Comparison of ENCODE assay signal across 9 mouse cellular contexts in the genomic region with DNA sequence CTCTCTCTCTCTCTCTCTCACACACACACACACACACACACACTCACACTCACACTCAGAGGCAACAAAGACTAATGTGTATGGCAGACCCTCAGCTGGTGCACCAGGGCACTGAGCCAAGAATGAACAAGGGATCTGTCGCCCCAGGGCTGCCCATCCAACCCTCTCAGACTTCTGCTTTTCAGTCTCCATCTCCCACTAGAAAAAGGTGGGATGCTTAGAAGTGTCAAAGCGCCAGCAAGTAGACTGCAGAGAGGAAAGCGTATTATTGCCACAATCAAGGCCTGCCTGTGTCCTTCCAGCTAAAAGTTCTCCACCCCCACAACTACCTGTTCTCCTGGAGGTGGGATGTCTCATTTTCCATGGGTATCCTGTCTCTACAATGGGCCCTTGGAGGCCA. TPM values are rescaled to one million over a fixed set of nuclear protein-coding genes. Genes with fewer than 3 reads are reported as not detected.
DNase-seq lines count a peak whose midpoint lies in the region; ATAC-seq lines count a peak whose summit lies in the region.
"Had no signal": no experiment of that assay in that cellular context is flagged by ENCODE, and none has a peak within 500 bp of the region (broad histone marks: within the 10 kb centered on the region; RNA-seq: fewer than 3 reads in every experiment).

No protein-coding gene starts in this region.

- peaks cover 29% of the 10 kb centered on the region for H3K4me1 ChIP-seq in midbrain, embryonic 12.5 days
- H3K4me1 ChIP-seq in midbrain, embryonic 13.5 days (replicated peaks): peaks cover 42% of the 10 kb centered on the region
- peaks cover 36% of the 10 kb centered on the region for H3K4me1 ChIP-seq in hindbrain, embryonic 14.5 days (replicated peaks; ENCODE audit: control insufficient read depth, insufficient read depth, low read length)
- H3K4me1 ChIP-seq in stomach, embryonic 14.5 days (ENCODE audit: control insufficient read depth, insufficient read depth, low read length): peaks cover 20% of the 10 kb centered on the region; the same call in 1 of the 2 replicates

- peaks cover 44% of the 10 kb centered on the region for H3K27me3 ChIP-seq in midbrain, embryonic 12.5 days
- peaks cover 47% of the 10 kb centered on the region for H3K27me3 ChIP-seq in midbrain, embryonic 13.5 days
- no peaks in the 10 kb centered on the region for H3K27me3 ChIP-seq in hindbrain, embryonic 14.5 days (ENCODE audit: control insufficient read depth, insufficient read depth, low read length)
- no peaks in the 10 kb centered on the region for H3K27me3 ChIP-seq in stomach, embryonic 14.5 days (ENCODE audit: control insufficient read depth, insufficient read depth, low read length)

- no peak overlapping the region for H3K9ac ChIP-seq in midbrain, embryonic 12.5 days (replicated peaks)
- no peak overlapping the region for H3K9ac ChIP-seq in midbrain, embryonic 13.5 days (replicated peaks)
- no peak overlapping the region for H3K9ac ChIP-seq in hindbrain, embryonic 14.5 days
- no peak overlapping the region for H3K9ac ChIP-seq in stomach, embryonic 14.5 days (replicated peaks; ENCODE audit: low read depth, low read length)

- no peak for ATAC-seq in midbrain, embryonic 12.5 days (ENCODE audit: low FRiP score, low read depth)
- ATAC-seq in midbrain, embryonic 13.5 days: no peak
- no peak for ATAC-seq in hindbrain, embryonic 14.5 days (ENCODE audit: low FRiP score)
- ATAC-seq in stomach, embryonic 14.5 days (ENCODE audit: insufficient number of reproducible peaks, insufficient read depth, low FRiP score, low read depth): no peak

- 0 out of 2 replicates have a peak overlapping the region, but pooled peaks have one; percentile 97 for H3K4me2 ChIP-seq in midbrain, embryonic 12.5 days (replicated peaks)
- H3K4me2 ChIP-seq in midbrain, embryonic 13.5 days (replicated peaks): no peak overlapping the region
- H3K4me2 ChIP-seq in hindbrain, embryonic 14.5 days (replicated peaks): peak overlapping the region; percentile 87
- H3K4me2 ChIP-seq in stomach, embryonic 14.5 days (replicated peaks; ENCODE audit: low read depth, low read length): 0 out of 2 replicates have a peak overlapping the region, but pooled peaks have one; percentile 74

- peak; percentile 62 to 67 for DNase-seq in cerebellum, postnatal 10 days
- no peak for DNase-seq in cerebellum, postnatal 4 days (ENCODE audit: low spot score in 2 of 2)
- no peak for DNase-seq in hindbrain, embryonic 14.5 days (ENCODE audit: low spot score)
- DNase-seq in thymus, adult 18-20 months: no peak
- no peak for DNase-seq in T-cell, adult 2 months (ENCODE audit: low spot score)
- DNase-seq: adrenal gland, postnatal 10 days had no signal

- no peaks in the 10 kb centered on the region for H3K36me3 ChIP-seq in midbrain, embryonic 12.5 days
- H3K36me3 ChIP-seq in midbrain, embryonic 13.5 days: no peaks in the 10 kb centered on the region
- no peaks in the 10 kb centered on the region for H3K36me3 ChIP-seq in hindbrain, embryonic 14.5 days (replicated peaks; ENCODE audit: control insufficient read depth, insufficient read depth)
- no peaks in the 10 kb centered on the region for H3K36me3 ChIP-seq in stomach, embryonic 14.5 days (ENCODE audit: control insufficient read depth, insufficient read depth, low read length)

- H3K27ac ChIP-seq in midbrain, embryonic 12.5 days (replicated peaks): no peak overlapping the region
- H3K27ac ChIP-seq in midbrain, embryonic 13.5 days: no peak overlapping the region
- H3K27ac ChIP-seq in hindbrain, embryonic 14.5 days: no peak overlapping the region
- H3K27ac ChIP-seq in stomach, embryonic 14.5 days (ENCODE audit: low read length): no peak overlapping the region

- 78% methylated on average over 3 of the region's 3 CpGs for WGBS in midbrain, embryonic 12.5 days
- 87% methylated on average over 3 of the region's 3 CpGs for whole genome bisulfite sequencing in midbrain, embryonic 13.5 days
- 70% methylated on average over 3 of the region's 3 CpGs for WGBS in hindbrain, embryonic 14.5 days
- 79% methylated on average over 3 of the region's 3 CpGs for WGBS in stomach, embryonic 14.5 days

- no peaks in the 10 kb centered on the region for H3K9me3 ChIP-seq in midbrain, embryonic 12.5 days
- H3K9me3 ChIP-seq in midbrain, embryonic 13.5 days: no peaks in the 10 kb centered on the region
- no peaks in the 10 kb centered on the region for H3K9me3 ChIP-seq in hindbrain, embryonic 14.5 days (ENCODE audit: control insufficient read depth, low read length)
- no peaks in the 10 kb centered on the region for H3K9me3 ChIP-seq in stomach, embryonic 14.5 days (ENCODE audit: control insufficient read depth, low read depth, low read length)

- no peak overlapping the region for H3K4me3 ChIP-seq in midbrain, embryonic 12.5 days
- no peak overlapping the region for H3K4me3 ChIP-seq in midbrain, embryonic 13.5 days (replicated peaks)
- H3K4me3 ChIP-seq in hindbrain, embryonic 14.5 days (replicated peaks; ENCODE audit: low read length): 0 out of 2 replicates have a peak overlapping the region, but pooled peaks have one; percentile 75
- no peak overlapping the region for H3K4me3 ChIP-seq in stomach, embryonic 14.5 days (ENCODE audit: low read depth, low read length)

RNA-seq across cellular contexts. Expression of a gene that starts 1.4 kb away (rescaled TPM):
- 16.9 and 18.2 TPM in 2 replicates for polyA plus RNA-seq in midbrain, embryonic 12.5 days (2016; fragmentation: Nextera tagmentation; extraction: Ambion mirVana)
- 14.9 and 18.9 TPM in 2 replicates for polyA plus RNA-seq in midbrain, embryonic 13.5 days (2015; fragmentation: Nextera tagmentation; extraction: Ambion mirVana)
- 31.0 and 37.0 TPM in 2 replicates for polyA plus RNA-seq in hindbrain, embryonic 14.5 days (2014; fragmentation: Nextera tagmentation; extraction: Ambion mirVana)
- 48.5 and 57.0 TPM in 2 replicates for polyA plus RNA-seq in stomach, embryonic 14.5 days (2014; fragmentation: Nextera tagmentation; extraction: Ambion mirVana)

RNA-seq across cellular contexts. Expression of a gene that starts 27.2 kb away (rescaled TPM):
- 15.9 and 16.7 TPM in 2 replicates for polyA plus RNA-seq in midbrain, embryonic 12.5 days (2016; fragmentation: Nextera tagmentation; extraction: Ambion mirVana)
- polyA plus RNA-seq in midbrain, embryonic 13.5 days (2015; fragmentation: Nextera tagmentation; extraction: Ambion mirVana): 12.6 and 14.6 TPM in 2 replicates
- polyA plus RNA-seq in hindbrain, embryonic 14.5 days (2014; fragmentation: Nextera tagmentation; extraction: Ambion mirVana): 33.3 and 33.5 TPM in 2 replicates
- polyA plus RNA-seq in stomach, embryonic 14.5 days (2014; fragmentation: Nextera tagmentation; extraction: Ambion mirVana): 48.8 and 54.5 TPM in 2 replicates

RNA-seq across cellular contexts. Expression of a gene that starts 34.1 kb away (rescaled TPM):
- polyA plus RNA-seq in midbrain, embryonic 12.5 days (2016; fragmentation: Nextera tagmentation; extraction: Ambion mirVana): 0.70 and 0.86 TPM in 2 replicates
- 0.94 and 1.5 TPM in 2 replicates for polyA plus RNA-seq in midbrain, embryonic 13.5 days (2015; fragmentation: Nextera tagmentation; extraction: Ambion mirVana)
- polyA plus RNA-seq in hindbrain, embryonic 14.5 days (2014; fragmentation: Nextera tagmentation; extraction: Ambion mirVana): 0.72 and 0.98 TPM in 2 replicates
- 0.95 and 1.8 TPM in 2 replicates for polyA plus RNA-seq in stomach, embryonic 14.5 days (2014; fragmentation: Nextera tagmentation; extraction: Ambion mirVana)

Comparison
In these comparisons a context has a peak if more than half of its experiments do, and no peak if none do; other contexts are left out.
1. DNase-seq: peak in cerebellum, postnatal 10 days (2 of 2); none in cerebellum, postnatal 4 days (0 of 2), hindbrain, embryonic 14.5 days (single experiment), thymus, adult 18-20 months (0 of 2) and T-cell, adult 2 months (single experiment).